Mouse (Mus musculus): ENCODE measurements at regions not wholly inside any gene's neighbourhood (a gene's known extent, or its start where the extent isn't known, plus 50 kb on each side); places are given as distances from the start of the nearest gene placed in this dataset.
"Not testable (repeated sequence)": the region's sequence is repeated elsewhere in the genome, so short reads cannot be mapped to it uniquely, and the experiment has no call there.

DNA sequence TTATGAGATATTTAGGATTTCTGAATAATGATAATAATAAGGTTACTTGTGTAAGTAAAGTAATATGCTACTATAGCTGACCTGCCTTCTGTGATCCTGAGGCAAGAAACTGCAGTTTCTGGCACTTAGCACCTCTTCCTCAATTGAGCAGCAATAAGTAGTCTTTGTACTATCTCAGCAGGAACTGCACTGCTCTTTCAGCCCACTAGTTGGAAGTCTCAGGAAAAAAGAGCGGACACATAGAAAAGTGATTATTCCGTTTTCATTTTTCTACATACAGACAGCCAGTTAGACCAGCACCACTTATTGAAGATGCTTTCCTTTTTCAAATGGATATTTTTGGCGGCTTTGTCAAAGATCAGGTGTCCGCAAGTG lies 109.5 kb upstream of the Olfr1324 start:
- TF ChIP-seq GATA1, TAL1 (IDR thresholded peaks at IDR 0.05; ENCODE audit: low read length): not testable (repeated sequence)
